Mouse (Mus musculus): ENCODE data around the gene Lrmp. TPM values are rescaled to one million over a fixed set of nuclear protein-coding genes. Genes with fewer than 3 reads are reported as not detected.
A peak's percentile ranks its signal among the peaks of the same experiment; 100 is the strongest.

The Lrmp gene
- polyA plus RNA-seq, 1 experiment, result 0.82 TPM

DNA sequence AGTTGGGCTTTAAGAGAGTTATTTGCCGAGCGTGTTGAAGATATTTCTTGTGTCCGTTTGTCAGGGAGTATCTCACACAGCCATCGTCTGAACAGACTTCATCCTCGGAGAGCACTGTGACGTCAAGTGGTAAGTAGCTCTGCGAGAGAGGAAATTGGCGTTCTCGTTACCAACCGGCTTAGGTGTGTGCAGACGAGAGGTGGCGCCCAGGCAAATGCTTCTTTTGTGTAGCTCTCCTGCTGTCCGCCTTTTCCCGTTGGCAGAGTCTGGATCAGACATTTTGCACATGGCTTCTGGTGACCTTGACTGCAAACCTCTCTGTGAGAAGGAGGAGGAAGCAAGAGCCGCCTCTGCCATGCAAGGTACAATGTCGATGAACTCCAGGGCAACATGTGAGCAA, 32.3 kb downstream of the Lrmp start:
- Histone ChIP-seq H3K27ac (ENCODE audit: insufficient read depth, low read length) (no peak overlapping the region), H3K4me3 (replicated peaks; ENCODE audit: insufficient read depth, low read depth, low read length) (no peak overlapping the region), H3K27me3 (ENCODE audit: control insufficient read depth, insufficient read depth, low read length) (no peaks in the 10 kb centered on the region), H3K4me1 (ENCODE audit: control insufficient read depth, insufficient read depth, low read length) (no peaks in the 10 kb centered on the region)
- WGBS, result 86% methylated on average over 16 of the region's 16 CpGs
- TF ChIP-seq POLR2A (IDR thresholded peaks at IDR 0.05; ENCODE audit: borderline replicate concordance, insufficient read depth, low read length) (no peak), CTCF (IDR thresholded peaks at IDR 0.05; ENCODE audit: borderline replicate concordance, insufficient read depth, low read depth, low read length) (no peak)
- no peak for DNase-seq

DNA sequence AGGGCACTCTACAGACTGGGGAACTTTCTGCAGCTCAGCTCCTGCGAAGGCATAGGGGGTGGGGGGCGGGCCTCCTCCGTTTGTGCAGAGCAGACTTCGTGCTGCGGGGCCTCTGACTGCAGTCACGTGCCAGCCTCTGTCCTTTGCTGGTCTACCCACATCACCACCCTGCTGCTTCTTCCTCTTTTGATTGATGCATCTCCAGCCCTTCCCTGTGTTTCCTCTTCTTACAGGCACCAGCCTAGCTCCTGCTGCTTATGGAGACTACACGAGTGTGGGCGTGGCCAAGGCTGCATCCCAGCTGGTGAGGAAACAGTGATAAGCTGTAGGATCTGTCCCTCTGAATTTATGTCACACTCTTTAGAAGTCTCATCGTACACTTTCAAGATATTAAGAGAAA, 33.6 kb downstream of the Lrmp start:
- Histone ChIP-seq H3K4me3 (replicated peaks; ENCODE audit: insufficient read depth, low read depth, low read length) (no peak overlapping the region), H3K27ac (ENCODE audit: insufficient read depth, low read length) (no peak overlapping the region), H3K27me3 (ENCODE audit: control insufficient read depth, insufficient read depth, low read length) (no peaks in the 10 kb centered on the region), H3K4me1 (ENCODE audit: control insufficient read depth, insufficient read depth, low read length) (no peaks in the 10 kb centered on the region)
- 15% methylated on average over 9 of the region's 9 CpGs for WGBS
- TF ChIP-seq CTCF (IDR thresholded peaks at IDR 0.05; ENCODE audit: borderline replicate concordance, insufficient read depth, low read depth, low read length), result no peak
- TF ChIP-seq POLR2A (IDR thresholded peaks at IDR 0.05; ENCODE audit: borderline replicate concordance, insufficient read depth, low read length), result no peak
- no peak for DNase-seq

DNA sequence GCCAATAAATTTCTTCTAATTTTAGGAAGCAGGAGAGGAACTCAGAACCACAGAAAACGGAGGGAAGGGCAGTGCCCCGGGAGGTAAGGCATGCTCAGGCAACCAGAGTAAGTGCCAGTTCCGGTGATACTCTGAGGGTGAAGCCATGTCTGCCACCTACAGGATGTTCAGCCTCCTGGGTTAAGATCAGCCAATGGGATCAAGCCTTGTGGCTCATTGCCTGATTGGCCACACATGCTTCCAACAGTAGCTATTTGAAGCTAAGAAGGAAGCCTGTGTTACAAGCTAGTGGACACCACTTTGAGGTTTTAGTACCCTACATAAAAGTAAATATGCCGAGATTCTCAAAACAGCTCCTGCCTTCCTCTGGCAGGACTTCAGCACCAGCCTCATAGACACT, 43.2 kb downstream of the Lrmp start:
- Histone ChIP-seq H3K27ac (ENCODE audit: insufficient read depth, low read length) (no peak overlapping the region), H3K4me3 (replicated peaks; ENCODE audit: insufficient read depth, low read depth, low read length) (no peak overlapping the region), H3K4me1 (ENCODE audit: control insufficient read depth, insufficient read depth, low read length) (no peaks in the 10 kb centered on the region), H3K27me3 (ENCODE audit: control insufficient read depth, insufficient read depth, low read length) (no peaks in the 10 kb centered on the region)
- WGBS, result 61% methylated on average over 4 of the region's 4 CpGs
- no peak for DNase-seq
- TF ChIP-seq POLR2A (IDR thresholded peaks at IDR 0.05; ENCODE audit: borderline replicate concordance, insufficient read depth, low read length), result no peak
- TF ChIP-seq CTCF (IDR thresholded peaks at IDR 0.05; ENCODE audit: borderline replicate concordance, insufficient read depth, low read depth, low read length), result no peak

DNA sequence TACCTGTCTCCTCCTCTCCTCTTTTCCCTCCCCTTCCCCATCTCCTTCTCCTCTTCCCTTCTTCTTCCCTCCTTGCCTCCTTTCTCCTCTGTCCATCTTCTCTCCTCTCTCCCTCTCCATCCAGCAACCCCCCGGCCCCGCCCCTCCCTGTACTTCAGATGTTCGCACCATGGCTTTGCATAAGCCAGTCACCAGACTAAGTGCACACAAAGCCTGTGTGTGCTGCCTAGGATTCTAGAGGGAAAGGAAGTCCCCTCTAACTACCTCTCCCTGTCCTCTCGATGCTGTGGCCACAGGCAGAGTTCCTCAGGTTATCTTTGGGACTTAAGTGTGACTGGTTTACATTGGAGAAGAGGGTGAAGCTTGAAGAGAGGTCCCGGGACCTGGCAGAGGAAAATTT, 45.1 kb downstream of the Lrmp start:
- no peak overlapping the region for H3K27ac ChIP-seq (ENCODE audit: insufficient read depth, low read length)
- no peak overlapping the region for H3K4me3 ChIP-seq (replicated peaks; ENCODE audit: insufficient read depth, low read depth, low read length)
- no peaks in the 10 kb centered on the region for H3K27me3 ChIP-seq (ENCODE audit: control insufficient read depth, insufficient read depth, low read length)
- WGBS, result 69% methylated on average over 5 of the region's 5 CpGs
- H3K4me1 ChIP-seq (ENCODE audit: control insufficient read depth, insufficient read depth, low read length), result no peaks in the 10 kb centered on the region
- TF ChIP-seq POLR2A (IDR thresholded peaks at IDR 0.05; ENCODE audit: borderline replicate concordance, insufficient read depth, low read length) (no peak), CTCF (IDR thresholded peaks at IDR 0.05; ENCODE audit: borderline replicate concordance, insufficient read depth, low read depth, low read length) (no peak)
- DNase-seq, result no peak

DNA sequence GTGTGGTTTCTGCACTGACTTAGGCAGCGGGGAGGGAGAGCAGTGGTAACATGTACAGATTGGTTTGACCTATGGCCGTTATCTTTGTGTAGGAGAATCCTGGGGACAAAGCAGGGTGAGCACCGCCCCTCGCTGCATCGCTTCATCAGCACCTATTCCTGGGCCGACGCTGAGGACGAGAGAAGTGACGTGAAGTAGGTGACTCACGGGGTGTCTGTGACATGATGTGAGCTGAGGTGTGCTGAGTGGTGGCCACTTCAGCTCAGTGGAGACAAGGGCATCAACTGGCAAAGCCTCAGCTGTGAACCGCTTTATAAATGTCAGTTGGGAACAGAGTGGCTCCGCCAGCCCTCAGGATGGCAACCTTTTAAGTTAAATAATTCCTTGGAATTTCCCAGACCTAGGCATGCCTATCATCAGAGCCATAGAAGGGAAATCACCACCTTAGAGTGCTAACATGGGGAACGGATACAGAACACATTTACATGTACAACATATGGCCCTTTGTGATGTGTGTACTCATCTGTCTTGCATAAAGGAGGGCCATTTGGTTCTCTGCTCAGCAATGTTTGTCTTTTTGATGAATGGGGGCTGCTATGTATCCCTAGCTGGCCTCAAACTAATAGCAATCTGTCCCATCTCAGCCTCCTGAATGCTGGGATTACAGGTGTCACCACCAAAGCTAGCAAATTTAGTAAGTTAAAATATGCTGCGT, 56.6 kb downstream of the Lrmp start:
- WGBS, result 86% methylated on average over 14 of the region's 14 CpGs
- no peaks in the 10 kb centered on the region for H3K27me3 ChIP-seq (ENCODE audit: control insufficient read depth, insufficient read depth, low read length)
- DNase-seq, result no peak
- H3K27ac ChIP-seq (ENCODE audit: insufficient read depth, low read length), result no peak overlapping the region
- no peak overlapping the region for H3K4me3 ChIP-seq (replicated peaks; ENCODE audit: insufficient read depth, low read depth, low read length)
- H3K4me1 ChIP-seq (ENCODE audit: control insufficient read depth, insufficient read depth, low read length), result 0 out of 2 replicates have a peak, but pooled peaks cover 3% of the 10 kb centered on the region
- no peak for TF ChIP-seq CTCF (IDR thresholded peaks at IDR 0.05; ENCODE audit: borderline replicate concordance, insufficient read depth, low read depth, low read length)
- TF ChIP-seq POLR2A (IDR thresholded peaks at IDR 0.05; ENCODE audit: borderline replicate concordance, insufficient read depth, low read length), result no peak

DNA sequence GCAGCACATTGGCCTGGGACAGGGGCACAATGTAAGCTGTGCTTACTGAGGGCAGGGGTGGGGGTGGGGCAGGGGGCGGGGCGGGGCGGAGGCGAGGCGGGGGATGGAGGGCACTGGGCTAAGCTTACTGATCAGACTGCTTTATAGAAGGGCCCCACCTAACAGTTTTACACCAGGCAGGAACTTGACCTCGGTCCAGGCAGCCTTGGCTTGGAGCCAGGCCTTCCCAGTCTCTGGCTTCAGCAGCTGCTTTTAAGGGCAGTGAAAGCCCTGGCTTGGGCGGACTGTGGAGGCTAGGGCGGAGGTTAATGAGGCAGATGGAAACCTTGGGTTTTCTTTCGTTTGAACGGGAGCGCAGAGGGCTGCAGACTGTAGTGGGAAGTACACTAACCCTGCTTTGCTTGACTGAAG, 58.3 kb downstream of the Lrmp start:
- Histone ChIP-seq H3K4me3 (replicated peaks; ENCODE audit: insufficient read depth, low read depth, low read length) (no peak overlapping the region), H3K27me3 (ENCODE audit: control insufficient read depth, insufficient read depth, low read length) (no peaks in the 10 kb centered on the region), H3K4me1 (ENCODE audit: control insufficient read depth, insufficient read depth, low read length) (0 out of 2 replicates have a peak, but pooled peaks cover 3% of the 10 kb centered on the region), H3K27ac (ENCODE audit: insufficient read depth, low read length) (no peak overlapping the region)
- peak in 1 of 2 experiments; percentile 7 for DNase-seq
- 3% methylated on average over 11 of the region's 11 CpGs for WGBS
- no peak for TF ChIP-seq CTCF (IDR thresholded peaks at IDR 0.05; ENCODE audit: borderline replicate concordance, insufficient read depth, low read depth, low read length)
- no peak for TF ChIP-seq POLR2A (IDR thresholded peaks at IDR 0.05; ENCODE audit: borderline replicate concordance, insufficient read depth, low read length)

DNA sequence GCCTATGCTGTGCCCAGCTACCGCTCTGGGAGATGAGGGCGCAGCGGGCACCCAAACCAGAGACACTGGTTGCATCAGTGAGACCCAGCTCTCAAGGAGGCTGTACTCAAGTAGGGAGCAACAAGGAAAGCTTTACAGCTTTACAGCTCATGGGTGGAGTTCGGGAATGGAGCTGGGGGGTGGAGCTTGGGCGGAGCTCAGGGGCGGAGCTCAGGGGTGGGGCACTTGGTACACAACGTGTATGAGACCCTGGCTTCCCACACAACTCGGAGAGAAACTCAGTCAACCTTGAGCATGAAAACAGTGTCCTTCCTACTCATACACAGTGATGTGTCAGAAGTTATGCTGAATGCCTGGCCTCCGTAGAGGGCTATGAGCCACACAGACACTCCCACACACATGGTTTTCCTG, 60.1 kb downstream of the Lrmp start:
- Histone ChIP-seq H3K4me1 (ENCODE audit: control insufficient read depth, insufficient read depth, low read length) (peaks cover 3% of the 10 kb centered on the region; the same call in 1 of the 2 replicates), H3K4me3 (replicated peaks; ENCODE audit: insufficient read depth, low read depth, low read length) (no peak overlapping the region), H3K27ac (ENCODE audit: insufficient read depth, low read length) (no peak overlapping the region), H3K27me3 (ENCODE audit: control insufficient read depth, insufficient read depth, low read length) (no peaks in the 10 kb centered on the region)
- WGBS, result 49% methylated on average over 9 of the region's 9 CpGs
- DNase-seq, result no peak
- no peak for TF ChIP-seq POLR2A (IDR thresholded peaks at IDR 0.05; ENCODE audit: borderline replicate concordance, insufficient read depth, low read length)

DNA sequence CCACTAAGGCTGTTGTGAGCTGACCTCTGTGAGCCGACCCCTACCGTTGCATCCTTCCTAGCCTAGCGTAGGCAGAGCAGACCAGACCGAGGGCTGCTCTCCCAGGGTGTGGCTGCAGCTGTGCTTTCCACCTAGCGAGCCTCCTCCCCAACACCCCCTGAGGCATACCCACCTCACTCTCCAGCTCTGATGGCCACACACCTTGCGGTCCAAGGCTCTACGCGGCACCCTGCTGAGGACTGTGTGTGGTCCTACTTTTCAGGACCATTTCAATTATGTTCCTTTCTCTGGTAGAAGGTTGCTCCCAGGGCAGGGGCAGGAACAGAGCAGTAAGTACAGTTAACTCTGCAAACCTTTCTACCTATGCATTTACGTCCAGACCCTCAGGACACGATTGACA, 61.0 kb downstream of the Lrmp start:
- TF ChIP-seq CTCF (IDR thresholded peaks at IDR 0.05; ENCODE audit: borderline replicate concordance, insufficient read depth, low read depth, low read length) (no peak), POLR2A (IDR thresholded peaks at IDR 0.05; ENCODE audit: borderline replicate concordance, insufficient read depth, low read length) (no peak)
- WGBS, result 55% methylated on average over 10 of the region's 10 CpGs
- H3K4me1 ChIP-seq (ENCODE audit: control insufficient read depth, insufficient read depth, low read length), result peaks cover 3% of the 10 kb centered on the region; the same call in 1 of the 2 replicates
- no peak overlapping the region for H3K27ac ChIP-seq (ENCODE audit: insufficient read depth, low read length)
- no peaks in the 10 kb centered on the region for H3K27me3 ChIP-seq (ENCODE audit: control insufficient read depth, insufficient read depth, low read length)
- no peak overlapping the region for H3K4me3 ChIP-seq (replicated peaks; ENCODE audit: insufficient read depth, low read depth, low read length)
- DNase-seq, result no peak
